Mouse (Mus musculus): ENCODE measurements around the gene Efcab7. TPM values are rescaled to one million over a fixed set of nuclear protein-coding genes. Genes with fewer than 3 reads are reported as not detected.
A peak's percentile ranks its signal among the peaks of the same experiment; 100 is the strongest.

The Efcab7 gene
- total RNA-seq, 2 experiments from 2014 or later = 1.1 to 1.6 TPM

DNA sequence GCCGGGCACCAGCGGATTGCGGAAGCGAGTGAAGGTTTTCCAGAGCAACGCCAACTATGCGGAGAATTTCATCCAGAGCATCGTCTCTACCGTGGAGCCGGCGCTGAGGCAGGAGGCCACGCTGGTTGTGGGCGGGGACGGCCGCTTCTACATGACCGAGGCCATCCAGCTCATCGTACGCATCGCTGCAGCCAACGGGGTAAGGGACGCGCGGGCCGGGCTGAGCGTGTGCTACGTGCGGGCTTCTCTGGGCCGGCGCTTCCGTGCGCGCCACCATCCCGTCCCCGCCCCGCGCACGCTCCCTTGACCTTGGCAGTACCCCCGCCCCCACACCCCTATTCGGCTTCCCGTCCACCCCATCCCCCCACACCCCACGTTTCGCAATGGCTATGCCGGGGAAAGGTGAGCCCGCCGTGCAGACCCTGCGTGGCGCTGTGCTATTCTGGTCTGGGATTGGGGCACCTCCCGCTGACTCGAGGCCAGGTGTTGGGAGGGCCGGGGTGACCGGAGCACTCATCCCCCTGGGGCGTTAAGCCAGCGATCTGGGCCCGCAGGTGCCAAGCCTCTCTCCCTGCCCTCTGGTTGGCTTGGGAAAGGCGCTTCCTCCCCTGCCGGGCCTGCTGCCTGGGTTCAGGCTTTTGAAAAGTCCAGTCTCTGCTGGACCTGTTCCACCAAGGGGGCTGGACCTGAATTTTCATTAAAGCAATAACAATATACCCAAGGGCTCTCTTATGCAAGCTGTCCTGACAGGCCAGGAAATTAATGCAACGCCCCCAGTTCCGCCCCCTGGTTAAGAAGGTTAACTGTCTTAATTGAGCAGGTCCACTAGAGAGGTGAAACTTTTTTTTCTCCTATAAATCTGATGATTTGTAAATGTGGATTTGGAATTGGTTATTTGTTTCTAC is 100.9 kb downstream of the Efcab7 start, which contains the start of gene Itgb3bp:
Itgb3bp (minus strand) TSS at position 201 of the 905 bp plus-strand sequence.
- DNase-seq = peak; percentile 98
- Histone ChIP-seq H3K4me3 (peak within 1 kb of the TSS; percentile 82), H3K27ac (peak within 1 kb of the TSS; percentile 99)
- TF ChIP-seq CTCF (IDR thresholded peaks at IDR 0.05) = no peak
- intact Hi-C loops (cut with DNase I) = loop anchor here (2.0 to 5.0 kb wide), 2 partner anchors 25 to 42 kb away; no protein-coding TSS in a partner anchor

DNA sequence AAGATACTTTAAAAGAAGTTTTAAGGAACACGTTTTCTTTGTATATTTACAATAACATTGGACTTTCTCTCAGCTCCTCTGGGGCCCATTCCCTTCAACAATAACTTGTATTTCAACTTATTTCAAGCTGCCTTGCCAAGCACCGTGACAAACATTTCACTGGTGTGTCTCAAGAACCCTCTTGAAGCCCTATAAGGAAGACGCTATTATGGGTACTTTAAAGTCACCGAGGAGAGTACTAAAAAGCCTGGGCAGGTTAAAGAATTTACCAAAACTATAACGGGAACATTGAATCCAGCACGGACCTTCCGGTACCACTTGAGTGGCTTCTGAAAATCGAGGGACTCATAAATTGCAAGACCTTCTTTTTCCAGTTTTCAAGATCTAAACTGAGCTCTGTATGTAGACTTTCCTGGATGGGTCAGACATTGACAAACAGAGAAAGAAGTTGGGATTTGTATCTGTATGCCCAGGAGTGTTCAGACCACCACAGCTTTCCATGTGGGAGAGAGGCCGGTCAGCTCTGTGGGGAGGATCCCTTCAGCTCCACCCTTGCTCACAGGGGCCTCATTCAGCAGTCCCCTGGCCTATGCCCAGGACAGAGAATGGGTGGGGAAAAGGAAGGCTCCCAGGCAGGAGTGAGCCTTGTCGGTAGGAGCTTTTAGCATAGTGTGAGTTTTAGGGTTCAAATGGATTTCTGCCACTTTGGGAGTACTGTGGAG is 101.7 kb downstream of the Efcab7 start:
- H3K27ac ChIP-seq = peak overlapping the region; percentile 99
- DNase-seq = peak; percentile 77
- no peak for TF ChIP-seq CTCF (IDR thresholded peaks at IDR 0.05)
- intact Hi-C loops (cut with DNase I) = loop anchor here (2.0 to 5.0 kb wide), 2 partner anchors 24 to 42 kb away; no protein-coding TSS in a partner anchor
- peak overlapping the region; percentile 82 for H3K4me3 ChIP-seq

DNA sequence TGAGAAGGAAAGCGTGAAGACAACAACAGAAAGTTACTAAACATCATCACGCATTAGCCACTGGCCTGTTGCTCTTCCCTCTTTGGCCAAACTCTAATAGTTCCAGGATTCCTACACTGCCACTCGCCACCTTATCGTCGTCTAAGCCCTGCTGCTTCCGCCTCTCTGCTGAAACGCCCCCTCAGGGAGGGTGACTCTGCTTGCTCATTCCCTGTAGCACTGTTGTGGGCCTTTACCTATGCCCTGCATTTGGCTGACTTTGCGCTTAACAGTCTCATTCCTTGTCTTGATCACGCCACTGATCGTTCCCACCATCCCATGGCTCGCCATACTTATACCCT is 102.2 kb downstream of the Efcab7 start:
- peak overlapping the region; percentile 82 for H3K4me3 ChIP-seq
- peak overlapping the region; percentile 99 for H3K27ac ChIP-seq
- DNase-seq = no peak
- no peak for TF ChIP-seq CTCF (IDR thresholded peaks at IDR 0.05)
- intact Hi-C loops (cut with DNase I) = loop anchor here (2.0 to 5.0 kb wide), 2 partner anchors 24 to 41 kb away; no protein-coding TSS in a partner anchor

DNA sequence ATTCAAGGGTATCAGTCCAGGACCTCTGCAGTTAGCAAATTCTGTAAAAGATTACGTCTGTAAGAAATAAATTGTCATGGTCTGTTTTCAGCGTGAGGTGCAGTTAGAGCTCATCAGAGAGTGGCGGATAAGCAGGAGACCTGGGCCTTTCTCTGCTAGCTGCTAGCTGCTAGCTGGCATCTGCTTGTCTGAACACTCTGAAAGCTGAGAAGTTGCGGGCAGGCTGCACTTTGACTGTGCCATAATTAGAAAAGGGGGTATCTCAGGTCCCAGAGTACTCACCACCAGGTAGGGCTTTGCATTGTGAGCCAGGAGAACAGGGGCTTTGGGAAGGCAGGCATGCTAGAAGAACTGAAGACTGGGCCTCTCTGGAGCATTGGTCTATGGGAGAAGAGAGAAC is 102.8 kb downstream of the Efcab7 start:
- intact Hi-C loops (cut with DNase I) = loop anchor here (2.0 to 5.0 kb wide), 2 partner anchors 23 to 40 kb away; no protein-coding TSS in a partner anchor
- H3K27ac ChIP-seq = peak overlapping the region; percentile 99
- DNase-seq = peak; percentile 71
- H3K4me3 ChIP-seq = peak overlapping the region; percentile 82
- TF ChIP-seq CTCF (IDR thresholded peaks at IDR 0.05) = no peak

DNA sequence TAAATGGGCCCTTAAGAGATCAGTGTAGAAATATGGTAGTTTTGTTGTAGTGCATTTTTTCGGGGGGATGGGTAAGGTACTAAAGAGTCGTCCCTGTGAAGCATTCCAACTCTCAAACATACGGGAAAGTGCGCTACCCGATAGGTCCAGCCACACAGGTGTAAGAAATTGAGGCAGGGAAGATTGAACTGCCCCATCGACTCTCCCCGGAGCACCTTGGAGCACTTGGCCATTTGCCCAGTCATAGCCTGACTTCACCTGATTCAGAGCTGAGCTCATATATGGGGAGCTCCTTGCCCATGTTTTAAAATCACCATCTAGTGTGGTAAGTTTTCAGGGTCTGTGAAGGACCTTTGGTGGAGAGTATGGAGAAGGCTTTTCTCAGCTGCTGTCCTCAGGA is 105.9 kb downstream of the Efcab7 start:
- DNase-seq = peak; percentile 59
- Histone ChIP-seq H3K27ac (peak overlapping the region; percentile 99), H3K4me3 (peak overlapping the region; percentile 82)
- intact Hi-C loops (cut with DNase I) = loop anchor here (5.0 kb wide), 1 partner anchor 37 kb away; no protein-coding TSS in a partner anchor
- TF ChIP-seq CTCF (IDR thresholded peaks at IDR 0.05) = no peak

DNA sequence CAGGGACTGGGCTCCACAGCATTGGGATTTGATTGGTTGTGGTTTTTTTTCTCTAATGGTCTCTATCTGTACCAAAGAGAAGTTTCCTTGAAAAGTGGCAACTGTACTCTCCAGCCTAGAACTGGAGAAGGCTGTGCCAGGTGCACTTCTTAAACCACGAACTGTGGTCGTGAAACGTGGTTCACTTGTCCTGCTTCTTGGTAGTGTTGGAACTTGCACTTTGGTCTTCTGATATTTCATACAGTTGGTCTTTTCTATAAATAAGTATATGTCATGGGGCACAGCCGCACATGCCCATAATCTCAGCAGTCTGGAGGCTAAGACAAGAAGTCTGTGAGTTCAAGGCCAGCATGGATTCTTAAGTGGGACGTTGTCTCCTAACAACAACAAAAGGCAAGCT is 107.3 kb downstream of the Efcab7 start:
- Histone ChIP-seq H3K4me3 (peak overlapping the region; percentile 82), H3K27ac (peak overlapping the region; percentile 99)
- intact Hi-C loops (cut with DNase I) = no loop called here
- DNase-seq = peak; percentile 62
- no peak for TF ChIP-seq CTCF (IDR thresholded peaks at IDR 0.05)

DNA sequence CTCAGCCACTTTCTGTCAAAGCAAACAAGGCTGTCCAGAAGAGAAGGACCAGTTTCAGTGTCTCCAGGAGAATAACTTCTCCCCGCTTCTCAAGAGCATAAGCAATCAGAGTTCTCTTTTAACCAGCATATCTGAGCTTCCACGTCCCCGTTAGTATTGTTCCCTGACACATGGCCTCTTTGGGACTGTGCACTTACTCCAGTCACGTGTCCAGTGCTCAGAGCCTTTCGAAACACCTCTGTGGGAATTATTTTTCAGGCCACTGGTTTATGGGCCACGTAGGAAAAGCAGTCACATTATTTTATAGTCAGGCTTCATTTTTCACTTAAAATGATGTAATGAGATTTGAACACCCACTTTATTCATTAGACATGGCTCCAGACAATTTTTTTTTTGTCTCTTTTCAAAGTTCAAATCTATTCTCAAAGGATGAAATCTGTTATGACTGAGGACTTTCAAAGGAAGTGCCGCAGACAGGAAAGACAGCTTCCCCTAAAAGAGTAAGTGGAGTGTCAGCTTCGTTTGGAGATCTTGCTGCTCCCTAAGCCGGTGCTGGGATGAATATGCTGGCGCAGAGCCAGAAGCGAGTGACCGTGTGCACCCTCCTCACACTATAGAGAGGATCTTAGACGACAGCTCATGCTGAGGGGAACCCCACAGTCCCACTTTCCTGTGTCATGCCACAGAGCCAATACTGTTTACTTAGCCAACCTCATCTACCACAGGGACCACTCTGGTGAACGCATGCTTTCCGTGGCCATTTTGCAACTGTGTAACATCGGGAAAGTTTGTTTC is 110.9 kb downstream of the Efcab7 start:
- no peak for TF ChIP-seq CTCF (IDR thresholded peaks at IDR 0.05)
- intact Hi-C loops (cut with DNase I) = no loop called here
- peak overlapping the region; percentile 55 for H3K4me3 ChIP-seq
- H3K27ac ChIP-seq = peak overlapping the region; percentile 99
- DNase-seq = no peak

DNA sequence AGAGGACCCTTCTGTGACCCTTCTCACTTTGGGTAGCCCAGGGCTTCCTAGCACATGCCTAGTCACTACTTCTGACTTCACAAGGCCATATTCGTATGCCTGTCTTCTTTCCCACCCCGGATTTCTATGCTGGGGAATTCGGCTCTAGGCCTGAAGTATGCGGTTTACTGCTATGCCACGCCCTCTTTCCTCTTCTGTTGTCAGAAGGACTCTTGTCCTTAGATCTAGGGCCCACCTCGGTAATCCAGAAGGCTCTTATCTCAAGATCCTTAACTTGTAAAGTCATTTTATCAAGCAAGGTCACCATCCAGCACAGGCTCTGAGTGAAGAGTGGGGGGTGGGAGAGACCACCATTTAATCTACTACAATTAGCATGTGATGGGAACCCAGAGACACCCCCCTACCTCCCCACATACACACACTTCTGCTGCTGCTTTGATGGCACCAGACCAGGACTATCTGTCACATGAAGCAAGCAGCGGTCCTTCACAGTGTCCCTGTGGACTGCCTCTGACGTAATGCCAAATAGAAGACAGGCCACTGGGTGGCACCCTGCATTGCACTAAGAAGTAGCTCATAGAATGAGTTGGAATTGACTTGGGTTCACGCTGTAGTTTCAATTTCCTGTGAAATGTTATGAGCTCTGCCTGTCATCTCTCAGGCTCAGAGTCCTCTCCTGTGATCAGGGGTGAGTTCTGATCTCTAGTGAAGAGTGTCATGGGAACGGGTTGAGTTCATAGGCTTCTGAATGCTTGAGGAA is 112.8 kb downstream of the Efcab7 start:
- intact Hi-C loops (cut with DNase I) = no loop called here
- TF ChIP-seq CTCF (IDR thresholded peaks at IDR 0.05) = peak; percentile 56
- Histone ChIP-seq H3K27ac (peak overlapping the region; percentile 99), H3K4me3 (peak overlapping the region; percentile 55)
- DNase-seq = peak; percentile 79

DNA sequence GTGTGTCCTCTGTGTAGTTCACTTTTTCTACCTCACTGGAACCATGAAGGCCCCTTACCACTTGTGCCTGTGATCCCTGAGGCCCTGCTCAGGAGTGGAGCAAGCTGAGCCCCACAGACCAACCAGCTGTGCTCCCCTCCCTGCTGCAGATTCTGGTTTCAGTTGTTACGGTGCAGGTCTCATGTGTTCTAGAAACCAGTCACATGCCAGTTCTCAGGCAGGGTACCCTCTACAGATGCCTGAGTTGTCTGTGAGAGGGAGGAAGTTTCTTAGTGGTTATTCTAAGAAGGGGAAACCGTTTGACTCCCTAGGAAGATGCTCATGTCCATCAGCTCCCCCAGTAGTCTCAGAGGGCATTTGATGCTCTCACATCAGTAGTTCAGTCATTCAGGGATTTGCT is 115.6 kb downstream of the Efcab7 start:
- no peak for TF ChIP-seq CTCF (IDR thresholded peaks at IDR 0.05)
- Histone ChIP-seq H3K27ac (peak overlapping the region; percentile 48; the same call in 1 of the 2 replicates), H3K4me3 (no peak overlapping the region)
- intact Hi-C loops (cut with DNase I) = loop anchor here (5.0 kb wide), 1 partner anchor 593 kb away; no protein-coding TSS in a partner anchor
- DNase-seq = no peak

DNA sequence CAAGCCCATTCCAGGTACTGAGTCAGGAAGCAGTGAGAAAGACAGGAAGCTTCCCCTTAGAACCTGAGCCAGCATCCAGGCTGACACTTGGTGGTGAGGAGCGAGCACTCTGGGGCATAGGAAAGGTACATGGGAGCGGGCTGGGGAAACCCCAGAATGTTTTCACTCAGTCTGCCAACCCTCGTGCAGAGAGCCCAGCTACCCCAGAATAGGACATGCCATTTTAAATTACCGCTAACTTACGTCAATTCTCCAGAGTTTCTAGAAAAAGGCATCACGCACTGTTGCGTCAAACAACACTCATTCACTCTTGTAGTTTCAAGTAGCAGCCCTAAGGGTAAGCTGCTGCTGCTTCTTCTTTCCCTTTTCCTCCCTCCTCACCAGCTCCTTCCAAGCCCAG is 116.0 kb downstream of the Efcab7 start:
- Histone ChIP-seq H3K27ac (peak overlapping the region; percentile 48; the same call in 1 of the 2 replicates), H3K4me3 (no peak overlapping the region)
- TF ChIP-seq CTCF (IDR thresholded peaks at IDR 0.05) = no peak
- no peak for DNase-seq
- intact Hi-C loops (cut with DNase I) = loop anchor here (5.0 kb wide), 1 partner anchor 592 kb away; no protein-coding TSS in a partner anchor

DNA sequence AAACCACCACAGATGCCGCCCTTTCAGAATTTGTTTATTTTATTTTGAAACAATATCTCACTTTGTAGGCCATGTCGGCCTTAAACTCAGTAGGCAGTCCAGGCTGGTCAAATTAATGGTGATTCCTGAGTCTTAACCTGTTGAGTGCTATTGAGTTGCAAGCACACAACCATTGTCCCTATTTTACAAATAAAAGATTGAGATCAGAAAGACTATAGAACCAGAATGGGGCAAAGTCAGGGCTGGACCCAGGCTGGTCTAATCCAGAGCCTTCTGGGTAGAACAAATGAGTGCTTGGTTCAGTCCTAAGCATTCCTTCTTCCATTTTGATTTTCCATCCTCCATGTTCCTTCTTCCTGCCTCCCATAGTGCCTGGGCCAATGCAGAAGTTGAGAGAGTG is 117.5 kb downstream of the Efcab7 start:
- no peak for TF ChIP-seq CTCF (IDR thresholded peaks at IDR 0.05)
- intact Hi-C loops (cut with DNase I) = loop anchor here (5.0 kb wide), 1 partner anchor 591 kb away; no protein-coding TSS in a partner anchor
- DNase-seq = no peak
- H3K4me3 ChIP-seq = peak overlapping the region; percentile 23; the same call in 1 of the 2 replicates
- H3K27ac ChIP-seq = peak overlapping the region; percentile 52

Measured in gastrocnemius, adult 2 months (tissue).